In genomic region chr8:127498997-127499719, GRCm38 (mm10) we compare ENCODE assay signal across 11 mouse cellular contexts.
DNase-seq lines count a peak whose midpoint lies in the region; ATAC-seq and TF ChIP-seq lines count a peak whose summit lies in the region.
"Had no signal": no experiment of that assay in that cellular context is flagged by ENCODE, and none has a peak within 500 bp of the region (broad histone marks: within the 10 kb centered on the region; RNA-seq: fewer than 3 reads in every experiment).

No protein-coding gene starts in this region.

- H3K4me2 ChIP-seq in kidney, postnatal 0 days (ENCODE audit: low read length) = peak overlapping the region; percentile 43
- peak overlapping the region; percentile 44 for H3K4me2 ChIP-seq in stomach, embryonic 16.5 days (ENCODE audit: low read depth, low read length)

- H3K9ac ChIP-seq in kidney, postnatal 0 days (ENCODE audit: low read depth, low read length) = no peak overlapping the region
- H3K9ac ChIP-seq in stomach, embryonic 16.5 days (ENCODE audit: low read length) = no peak overlapping the region
- H3K9ac ChIP-seq: limb, embryonic 13.5 days had no signal

- TF ChIP-seq POLR2A in kidney, adult 2 months (IDR thresholded peaks at IDR 0.05; ENCODE audit: low read depth, low read length) = no peak

- H3K36me3 ChIP-seq in kidney, postnatal 0 days (ENCODE audit: insufficient read depth, low read length) = no peaks in the 10 kb centered on the region
- H3K36me3 ChIP-seq in kidney, adult 2 months (ENCODE audit: control insufficient read depth, insufficient read depth, low read length) = no peaks in the 10 kb centered on the region
- no peaks in the 10 kb centered on the region for H3K36me3 ChIP-seq in forebrain, embryonic 10.5 days (replicated peaks)
- H3K36me3 ChIP-seq in midbrain, embryonic 10.5 days = no peaks in the 10 kb centered on the region
- H3K36me3 ChIP-seq in stomach, embryonic 16.5 days (ENCODE audit: control insufficient read depth, insufficient read depth, low read length) = no peaks in the 10 kb centered on the region
- H3K36me3 ChIP-seq: limb, embryonic 13.5 days had no signal

- no peak for ATAC-seq in kidney, postnatal 0 days (replicated peaks; ENCODE audit: low FRiP score, low read depth)
- ATAC-seq in stomach, embryonic 16.5 days (ENCODE audit: insufficient read depth, low FRiP score) = no peak

- DNase-seq in kidney, postnatal 0 days (ENCODE audit: low spot score) = no peak
- no peak for DNase-seq in kidney, adult 2 months
- no peak for DNase-seq in forebrain, embryonic 10.5 days (ENCODE audit: extremely low spot score, low spot score)
- DNase-seq in midbrain, embryonic 10.5 days (ENCODE audit: low spot score) = peak; percentile 44
- no peak for DNase-seq in c-Kit-positive CD71-positive TER-119-positive erythroid progenitor cells, embryonic 14.5 days (ENCODE audit: low spot score)
- DNase-seq in lung, postnatal 36 days = no peak
- DNase-seq in thymus, adult 18-20 months = no peak
- DNase-seq: adrenal gland, adult 2 months; right cerebral cortex, adult 18-20 months had no signal

- no peak overlapping the region for H3K4me3 ChIP-seq in kidney, postnatal 0 days (replicated peaks; ENCODE audit: low read depth, low read length)
- no peak overlapping the region for H3K4me3 ChIP-seq in kidney, adult 2 months (ENCODE audit: insufficient read depth, low read depth, low read length)
- H3K4me3 ChIP-seq in forebrain, embryonic 10.5 days = no peak overlapping the region
- H3K4me3 ChIP-seq in midbrain, embryonic 10.5 days = no peak overlapping the region
- no peak overlapping the region for H3K4me3 ChIP-seq in stomach, embryonic 16.5 days (replicated peaks; ENCODE audit: low read length)
- H3K4me3 ChIP-seq: limb, embryonic 13.5 days had no signal

- no peak for TF ChIP-seq CTCF in kidney, postnatal 0 days (IDR thresholded peaks at IDR 0.05; ENCODE audit: low read depth)
- no peak for TF ChIP-seq CTCF in kidney, adult 2 months (conservative IDR thresholded peaks at IDR 0.05; ENCODE audit: insufficient read depth, insufficient read length, low read depth, low read length)

- WGBS in kidney, postnatal 0 days = 59% methylated on average over 13 of the region's 13 CpGs
- 71% methylated on average over 13 of the region's 13 CpGs for WGBS in kidney, adult 2 months
- WGBS in forebrain, embryonic 10.5 days = 20% methylated on average over 13 of the region's 13 CpGs
- WGBS in midbrain, embryonic 10.5 days = 18% methylated on average over 13 of the region's 13 CpGs
- 68% methylated on average over 13 of the region's 13 CpGs for WGBS in stomach, embryonic 16.5 days

- no peak overlapping the region for H3K27ac ChIP-seq in kidney, postnatal 0 days
- no peak overlapping the region for H3K27ac ChIP-seq in kidney, adult 2 months (ENCODE audit: insufficient read depth, low read depth, low read length)
- H3K27ac ChIP-seq in forebrain, embryonic 10.5 days = peak overlapping the region; percentile 71
- H3K27ac ChIP-seq in midbrain, embryonic 10.5 days (replicated peaks) = peak overlapping the region; percentile 75
- H3K27ac ChIP-seq in stomach, embryonic 16.5 days (ENCODE audit: low read length) = no peak overlapping the region
- H3K27ac ChIP-seq: limb, embryonic 13.5 days had no signal

- no peaks in the 10 kb centered on the region for H3K27me3 ChIP-seq in kidney, postnatal 0 days (ENCODE audit: insufficient read depth, low read length)
- H3K27me3 ChIP-seq in kidney, adult 2 months (replicated peaks; ENCODE audit: control insufficient read depth, insufficient read depth, low read length) = no peaks in the 10 kb centered on the region
- no peaks in the 10 kb centered on the region for H3K27me3 ChIP-seq in forebrain, embryonic 10.5 days (ENCODE audit: poor library complexity, severe bottlenecking)
- peaks cover 20% of the 10 kb centered on the region; the same call in 1 of the 2 replicates for H3K27me3 ChIP-seq in midbrain, embryonic 10.5 days (ENCODE audit: low read depth, poor library complexity, severe bottlenecking)
- no peaks in the 10 kb centered on the region for H3K27me3 ChIP-seq in stomach, embryonic 16.5 days (ENCODE audit: control insufficient read depth, insufficient read depth, low read length)
- H3K27me3 ChIP-seq: limb, embryonic 13.5 days had no signal

- peaks cover 5% of the 10 kb centered on the region; the same call in 1 of the 2 replicates for H3K4me1 ChIP-seq in kidney, postnatal 0 days (replicated peaks; ENCODE audit: insufficient read depth, low read length)
- no peaks in the 10 kb centered on the region for H3K4me1 ChIP-seq in kidney, adult 2 months (ENCODE audit: control insufficient read depth, insufficient read depth, low read length)
- H3K4me1 ChIP-seq in forebrain, embryonic 10.5 days = peaks cover 55% of the 10 kb centered on the region
- peaks cover 51% of the 10 kb centered on the region for H3K4me1 ChIP-seq in midbrain, embryonic 10.5 days
- H3K4me1 ChIP-seq in stomach, embryonic 16.5 days (ENCODE audit: control insufficient read depth, insufficient read depth, low read length) = peaks cover 9% of the 10 kb centered on the region

- no peaks in the 10 kb centered on the region for H3K9me3 ChIP-seq in kidney, postnatal 0 days (replicated peaks; ENCODE audit: low read length)
- H3K9me3 ChIP-seq in forebrain, embryonic 10.5 days = no peaks in the 10 kb centered on the region
- H3K9me3 ChIP-seq in midbrain, embryonic 10.5 days (replicated peaks) = no peaks in the 10 kb centered on the region
- no peaks in the 10 kb centered on the region for H3K9me3 ChIP-seq in stomach, embryonic 16.5 days (replicated peaks; ENCODE audit: control insufficient read depth, low read length)
- H3K9me3 ChIP-seq: limb, embryonic 13.5 days had no signal

Comparison
In these comparisons a context has a peak if more than half of its experiments do, and no peak if none do; other contexts are left out.
1. H3K27ac ChIP-seq: peak in forebrain, embryonic 10.5 days (single experiment) and midbrain, embryonic 10.5 days (single experiment); none in kidney, postnatal 0 days (single experiment), kidney, adult 2 months (single experiment) and stomach, embryonic 16.5 days (single experiment).